Mouse (Mus musculus): ENCODE data around the gene Bcl2l13.

DNA sequence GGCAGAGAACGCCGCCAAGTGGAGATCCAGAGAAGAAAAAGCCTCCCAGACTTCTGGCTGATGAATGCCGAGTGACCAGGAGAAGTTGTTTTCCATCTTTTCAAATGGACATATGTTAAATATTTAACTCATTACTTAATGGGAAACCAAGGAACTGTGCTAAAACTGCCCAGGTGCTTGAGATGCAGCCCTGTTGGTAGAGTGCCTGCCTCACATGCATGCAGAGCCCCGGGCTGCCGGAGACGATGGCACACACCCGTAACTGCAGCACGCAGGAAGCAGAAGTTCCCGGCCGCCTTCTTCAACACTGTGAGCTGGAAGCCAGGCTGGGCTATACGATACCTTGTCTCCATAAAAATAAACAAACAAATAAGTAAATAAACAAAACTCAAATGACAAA, 67.9 kb downstream of the Bcl2l13 start:
- TF ChIP-seq POLR2A (IDR thresholded peaks at IDR 0.05; ENCODE audit: control insufficient read depth, low read depth, low read length): no peak
- no peak for TF ChIP-seq CTCF (IDR thresholded peaks at IDR 0.05; ENCODE audit: control insufficient read depth, insufficient read depth, insufficient replicate concordance, low read depth, low read length)
